Mouse (Mus musculus) megakaryocyte-erythroid progenitor cell, adult 5 weeks (primary cell): ENCODE results near the gene Gm20388. TPM values are rescaled to one million over a fixed set of nuclear protein-coding genes. Genes with fewer than 3 reads are reported as not detected.

ENCODE experiments used
- polyA plus RNA-seq: library from polyadenylated mRNA; stranded (reverse); fragments of >175 nt; gene quantifications from 2 replicates; pipeline ENCODE4 v1.2.3, GENCODE M21; 2012

Gene Gm20388
- polyA plus RNA-seq, 1 experiment, result 10.2 TPM

DNA sequence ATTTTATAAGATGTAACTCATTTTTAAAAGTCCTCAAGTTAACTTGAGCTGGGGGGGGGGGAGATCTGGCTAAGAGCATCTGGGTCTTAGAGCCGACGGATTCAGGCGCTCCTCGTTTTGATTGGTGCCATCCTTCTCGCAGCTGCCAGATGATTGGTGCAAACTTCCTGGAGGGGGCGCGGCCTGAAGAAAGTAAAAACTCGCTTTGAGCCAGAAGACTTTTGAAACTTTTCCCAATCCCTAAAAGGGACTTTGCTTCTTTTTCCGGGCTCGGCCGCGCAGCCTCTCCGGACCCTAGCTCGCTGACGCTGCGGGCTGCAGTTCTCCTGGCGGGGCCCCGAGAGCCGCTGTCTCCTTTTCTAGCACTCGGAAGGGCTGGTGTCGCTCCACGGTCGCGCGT, 1205.3 kb downstream of the Gm20388 start, which contains the start of gene Foxc2:
Foxc2 (plus strand) TSS at position 224 of the 400 bp plus-strand sequence.

DNA sequence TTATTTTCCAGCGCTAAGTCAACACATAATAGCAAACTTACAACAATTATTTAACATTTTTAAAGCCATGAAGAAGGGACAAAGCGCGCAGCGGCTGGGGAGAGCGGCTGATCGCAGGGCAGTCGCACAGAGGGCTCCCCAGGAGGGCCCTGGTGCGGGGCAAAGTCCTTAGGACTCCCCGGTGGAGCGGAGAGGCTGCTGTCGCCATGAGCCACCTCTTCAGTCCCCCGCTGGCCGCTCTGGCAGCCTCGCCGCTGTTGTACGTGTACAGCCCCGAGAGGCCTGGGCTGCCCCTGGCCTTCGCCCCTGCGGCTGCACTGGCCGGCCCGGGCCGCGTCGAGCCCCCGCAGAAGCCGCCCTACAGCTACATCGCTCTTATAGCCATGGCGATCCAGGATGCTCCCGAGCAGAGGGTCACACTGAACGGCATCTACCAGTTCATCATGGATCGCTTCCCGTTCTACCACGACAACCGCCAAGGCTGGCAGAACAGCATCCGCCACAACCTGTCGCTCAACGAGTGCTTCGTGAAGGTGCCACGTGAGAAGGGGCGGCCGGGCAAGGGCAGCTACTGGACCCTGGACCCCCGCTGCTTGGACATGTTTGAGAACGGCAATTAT, 1217.2 kb downstream of the Gm20388 start, which contains the start of gene Foxl1:
Foxl1 (plus strand) TSS at position 185 of the 620 bp plus-strand sequence.

DNA sequence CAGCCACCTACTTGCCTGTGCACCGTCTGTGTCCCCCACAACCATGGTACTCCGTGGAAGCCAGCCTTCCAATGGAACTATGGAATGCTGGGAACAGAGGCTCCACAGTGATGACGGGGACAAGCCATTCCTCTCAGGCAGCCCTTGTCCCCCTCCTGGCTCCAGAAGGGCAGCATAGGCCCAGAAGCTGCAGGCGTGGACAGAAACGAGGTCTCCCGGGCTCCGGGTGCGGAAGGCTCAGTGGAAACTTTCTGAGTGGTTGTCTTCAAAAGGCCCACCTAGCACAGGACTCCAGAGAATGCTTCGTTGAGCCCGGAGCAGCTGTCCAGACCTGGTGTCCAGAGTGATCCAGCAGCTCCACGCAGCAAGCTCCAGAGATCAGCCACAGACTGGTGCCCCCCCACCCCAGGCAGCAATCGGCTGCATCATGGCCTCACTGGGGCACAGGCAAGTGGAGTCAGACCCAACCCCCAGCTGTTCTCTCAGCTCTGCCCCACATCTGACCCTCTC, 1633.7 kb downstream of the Gm20388 start, which contains the start of gene 1700018B08Rik:
1700018B08Rik (minus strand) TSS at position 45 of the 510 bp plus-strand sequence.

DNA sequence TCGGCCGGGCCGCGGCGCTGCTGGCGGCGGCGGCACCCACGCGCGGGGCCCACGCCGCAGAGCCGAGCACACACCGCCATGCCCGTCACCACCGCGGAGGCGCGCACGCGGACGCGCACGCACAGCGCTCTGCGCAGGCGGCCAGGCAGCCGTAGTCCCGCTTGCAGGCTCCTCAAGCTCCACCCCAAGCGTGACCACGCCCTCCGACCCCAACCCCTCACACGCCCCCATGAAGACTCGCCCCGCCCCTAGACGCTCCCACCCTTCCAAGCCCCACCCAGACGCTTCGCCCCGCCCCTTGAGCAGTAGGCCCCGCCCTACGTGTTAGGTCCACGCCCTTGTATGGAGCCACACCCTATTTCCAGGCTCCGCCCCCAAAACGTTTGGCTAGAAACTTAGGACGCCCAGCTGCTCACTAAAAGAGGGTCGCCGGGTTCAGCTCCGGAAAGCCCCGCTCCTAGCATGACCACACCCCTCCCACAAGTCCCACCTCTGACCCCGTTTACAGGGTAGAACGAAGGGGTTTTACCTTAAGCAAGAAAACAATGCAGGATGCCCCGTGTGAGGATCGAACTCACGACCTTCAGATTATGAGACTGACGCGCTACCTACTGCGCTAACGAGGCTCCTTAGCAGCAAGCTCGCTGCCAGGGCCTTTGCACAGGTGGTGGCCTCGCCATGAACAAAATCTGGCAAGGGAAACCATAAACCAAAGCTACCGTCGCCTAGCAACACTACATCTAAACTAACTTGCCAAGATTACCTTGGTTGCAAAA, 1668.2 kb downstream of the Gm20388 start, which contains the start of gene Fbxo31:
Fbxo31 (minus strand) TSS at position 131 of the 776 bp plus-strand sequence.

DNA sequence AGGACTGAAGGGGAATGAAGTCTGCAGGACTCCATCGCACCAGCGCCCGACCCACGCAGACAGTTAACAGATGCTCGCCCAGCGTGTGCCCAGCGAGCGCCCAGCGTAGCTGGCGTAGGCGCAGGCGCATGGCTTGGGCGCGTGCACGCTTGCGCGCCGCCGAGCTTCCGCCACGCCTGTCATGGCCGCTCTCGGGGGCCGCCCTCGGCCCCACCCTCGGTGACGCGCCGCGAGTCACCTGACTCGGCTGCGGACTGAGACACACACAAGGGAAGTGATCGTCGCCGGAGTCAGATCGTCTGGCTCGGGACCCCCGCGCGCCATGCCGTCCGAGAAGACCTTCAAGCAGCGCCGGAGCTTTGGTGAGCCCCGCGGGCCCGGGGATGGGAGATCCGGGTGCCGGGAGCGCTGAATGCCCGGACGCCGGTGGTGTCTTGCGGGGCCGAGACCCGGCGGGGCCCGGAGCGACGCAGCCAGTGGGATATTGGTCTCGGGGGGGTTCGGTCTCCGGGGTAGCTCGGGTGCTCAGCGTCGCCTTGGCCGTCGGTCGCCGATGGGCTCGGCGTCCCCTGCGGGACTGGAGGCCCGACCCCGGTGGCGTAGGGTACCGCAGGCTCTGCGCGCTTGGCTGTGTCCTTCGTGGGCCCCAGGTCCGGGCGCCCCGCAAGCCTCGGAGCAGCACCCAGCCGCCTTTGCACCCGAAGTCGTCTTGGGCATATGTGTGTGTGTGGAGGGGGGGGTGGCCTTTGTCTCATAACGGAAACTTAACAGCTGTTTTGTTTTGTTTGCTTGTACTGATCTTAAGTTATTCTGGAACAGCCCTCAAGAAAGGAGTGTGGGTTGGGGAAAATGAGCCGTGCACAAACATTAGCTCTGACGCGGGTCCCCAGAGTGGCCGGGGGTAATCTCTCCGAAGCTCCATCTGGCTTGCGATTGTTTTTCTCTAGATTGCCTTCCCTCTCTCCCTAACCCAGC, 1679.8 kb downstream of the Gm20388 start, which contains the start of gene Map1lc3b:
Map1lc3b (plus strand) TSS at position 159 of the 975 bp plus-strand sequence.

DNA sequence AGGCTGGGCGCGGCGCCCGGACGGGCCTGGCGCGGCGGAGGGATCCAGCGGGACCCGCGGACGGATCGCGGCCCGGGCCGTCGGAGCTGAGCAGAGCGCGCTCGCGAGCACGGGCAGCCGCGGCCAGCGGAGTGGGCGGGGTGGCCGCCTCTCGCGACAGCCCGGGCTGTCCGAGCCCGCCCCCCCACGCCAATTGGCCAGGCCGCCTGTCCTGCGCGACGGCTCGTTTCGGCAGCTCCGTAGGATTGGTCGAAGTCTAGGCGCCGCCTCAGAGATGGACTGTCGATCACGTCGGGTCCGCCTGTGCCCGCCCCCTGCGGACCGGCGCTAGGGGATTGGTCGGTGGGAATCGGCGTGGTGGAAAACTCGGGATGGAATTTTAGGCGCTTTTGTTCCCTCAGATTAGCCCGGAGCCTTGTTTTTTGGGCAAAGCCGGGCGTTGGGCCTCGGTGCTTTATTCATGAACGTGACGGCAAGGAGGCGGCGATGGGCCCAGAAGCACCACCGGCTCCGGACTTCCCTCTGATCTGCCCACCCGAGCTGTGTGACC, 1742.2 kb downstream of the Gm20388 start, which contains the start of gene Zcchc14:
Zcchc14 (minus strand) TSS at position 128 of the 550 bp plus-strand sequence.

DNA sequence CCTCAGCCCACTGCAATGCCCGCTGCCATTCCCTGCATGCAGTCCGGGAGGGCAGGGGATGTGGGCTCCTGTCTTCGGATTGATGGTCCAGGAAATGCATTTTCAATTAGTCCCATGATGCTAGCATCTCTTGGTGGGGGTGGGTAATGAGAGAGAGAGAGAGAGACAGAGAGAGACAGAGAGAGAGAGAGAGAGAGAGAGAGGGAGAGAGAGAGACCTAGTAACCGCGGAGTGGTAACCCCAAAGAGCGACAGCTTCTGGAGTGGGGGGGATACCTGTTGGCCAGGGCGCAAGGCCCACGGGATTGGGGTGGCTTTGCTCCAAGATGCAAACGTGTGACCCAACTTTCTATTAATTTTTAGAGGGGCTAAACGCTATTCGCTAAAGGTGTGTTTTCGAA, 1818.7 kb downstream of the Gm20388 start, which contains the start of gene Jph3:
Jph3 (plus strand) TSS at position 301 of the 400 bp plus-strand sequence.

DNA sequence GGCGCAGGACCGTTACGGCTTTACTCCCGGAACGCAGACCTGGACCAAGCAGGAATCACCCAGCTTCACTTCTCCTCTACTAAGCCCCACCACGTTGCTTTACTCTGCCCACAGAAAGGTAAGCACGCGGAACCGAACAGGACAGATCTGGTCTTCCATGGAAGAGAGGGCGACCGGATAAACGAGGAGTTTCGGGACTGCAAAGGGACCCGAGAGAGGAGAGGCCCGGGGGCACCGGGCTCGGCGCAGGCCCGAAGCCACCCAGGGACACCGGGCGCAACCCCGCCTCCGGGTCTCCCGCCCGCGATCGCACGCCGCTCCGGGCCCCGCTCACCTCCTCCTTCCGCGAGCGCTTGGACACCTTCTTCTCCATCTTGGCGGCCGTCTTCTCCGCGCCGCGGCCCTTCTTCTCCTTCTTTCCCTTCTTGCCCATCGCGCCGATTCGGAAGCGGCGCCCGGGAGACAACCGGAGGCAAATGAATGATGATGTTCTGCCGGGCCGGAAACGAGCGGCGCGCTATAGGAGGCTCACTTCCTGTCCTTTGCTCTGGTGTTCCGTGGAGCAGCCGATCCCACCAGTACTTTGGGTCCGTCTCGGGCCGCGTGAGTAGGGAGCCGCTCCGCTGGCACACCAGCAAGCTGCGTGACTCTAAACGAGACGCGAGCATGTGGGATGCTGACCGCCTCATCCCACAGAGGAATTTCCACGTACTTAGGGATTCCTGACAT, 1918.6 kb downstream of the Gm20388 start, which contains the start of gene Klhdc4:
Klhdc4 (minus strand) TSS at position 522 of the 729 bp plus-strand sequence.

DNA sequence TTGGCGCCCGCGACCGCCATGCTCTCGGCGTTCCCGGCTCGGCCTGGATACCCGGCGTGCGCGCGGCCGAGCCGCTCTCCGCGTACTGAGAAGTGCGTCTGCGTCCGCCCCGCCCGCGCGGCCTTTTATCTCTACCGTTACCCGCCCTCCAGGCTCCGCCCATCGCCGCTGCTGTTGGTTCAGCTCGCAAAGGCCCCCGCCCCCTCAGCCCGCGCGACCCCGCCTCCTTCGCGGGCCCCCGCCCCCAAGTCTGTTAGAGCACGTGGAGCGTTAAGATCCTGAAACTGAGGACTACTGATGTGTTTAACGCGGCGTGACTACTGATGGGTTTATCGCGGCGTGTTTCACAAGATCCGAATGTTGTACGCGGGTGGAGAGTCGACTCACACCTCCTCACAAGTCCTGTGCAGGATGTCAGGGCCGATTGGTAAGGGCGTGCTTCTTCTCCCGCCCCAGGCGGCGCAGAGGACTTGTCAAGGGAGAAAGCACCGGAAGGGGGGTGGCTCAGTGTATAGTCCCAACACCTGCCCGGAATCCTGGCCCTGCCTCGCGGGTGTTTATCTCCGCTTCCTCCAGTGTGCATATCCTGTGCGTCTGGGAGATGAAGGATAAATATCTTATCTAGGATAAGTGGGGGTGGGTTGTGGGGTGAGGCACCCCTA, 1997.1 kb downstream of the Gm20388 start, which contains the start of gene Slc7a5:
Slc7a5 (minus strand) TSS at position 108 of the 662 bp plus-strand sequence.

DNA sequence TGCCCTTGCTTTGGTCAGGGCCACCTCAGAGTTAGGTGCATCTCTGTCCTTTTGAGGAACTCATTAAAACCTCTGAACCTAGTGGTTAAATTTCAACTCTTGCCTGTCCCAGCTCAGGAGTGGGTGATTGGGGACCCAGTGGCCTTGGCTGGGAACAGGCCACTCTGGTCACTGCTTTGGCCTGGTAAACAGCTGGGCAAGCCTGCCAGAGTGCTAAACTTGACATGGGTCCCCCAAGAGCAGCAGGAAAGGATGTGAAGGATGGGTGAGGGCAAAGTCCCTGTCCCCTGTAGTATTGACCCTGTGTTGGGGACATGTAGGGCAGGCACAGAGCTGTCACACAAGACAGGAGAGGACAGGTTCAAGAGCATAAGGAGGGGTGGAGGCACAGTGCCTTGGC, 2034.2 kb downstream of the Gm20388 start, which contains the start of gene Car5a:
Car5a (minus strand) TSS at position 74 of the 400 bp plus-strand sequence.

DNA sequence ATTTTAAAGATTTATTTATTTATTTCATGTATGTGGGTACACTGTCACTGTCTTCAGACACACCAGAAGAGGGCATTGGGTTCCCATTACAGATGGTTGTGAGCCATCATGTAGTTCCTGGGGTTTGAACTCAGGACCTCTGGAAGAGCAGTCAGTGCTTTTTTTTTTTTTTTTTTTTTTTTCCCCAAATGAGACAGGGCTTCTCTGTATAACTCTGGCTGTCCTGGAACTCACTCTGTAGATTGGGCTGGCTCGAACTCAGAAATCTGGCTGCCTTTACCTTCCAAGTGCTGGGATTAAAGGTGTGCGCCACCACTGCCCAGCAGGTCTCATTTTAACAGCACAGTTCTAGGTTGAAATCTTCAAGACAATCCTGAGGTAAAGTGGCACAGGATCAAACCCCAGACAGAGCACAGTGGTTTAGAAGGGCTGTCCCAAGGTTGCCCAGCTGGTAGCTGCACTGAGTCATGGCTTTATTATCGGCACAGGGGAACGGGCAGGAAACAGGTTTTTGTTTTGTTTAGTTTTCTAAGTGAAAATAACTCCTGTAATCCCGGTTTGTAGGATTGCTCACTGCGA, 2038.7 kb downstream of the Gm20388 start, which contains the start of gene Banp:
Banp (plus strand) TSS at position 529 of the 579 bp plus-strand sequence.

DNA sequence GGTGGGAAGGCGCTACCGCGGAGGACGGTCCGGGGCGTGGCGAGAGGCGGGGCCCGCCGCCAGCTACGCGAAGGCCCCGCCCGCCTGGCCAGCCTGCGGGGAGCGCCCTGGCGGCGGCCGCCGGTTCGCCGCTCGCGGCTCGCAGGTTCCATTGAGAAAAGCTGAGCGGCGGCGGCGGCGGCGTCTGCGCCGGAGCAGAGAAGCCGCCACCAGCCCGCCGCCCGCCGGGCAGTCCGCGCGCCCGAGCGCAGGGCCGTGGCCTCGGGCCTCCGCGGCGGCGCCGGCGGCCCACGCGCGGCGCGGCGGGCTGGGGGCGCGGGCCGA, 2371.4 kb downstream of the Gm20388 start, which contains the start of gene Zfpm1:
Zfpm1 (plus strand) TSS at position 107 of the 324 bp plus-strand sequence.

DNA sequence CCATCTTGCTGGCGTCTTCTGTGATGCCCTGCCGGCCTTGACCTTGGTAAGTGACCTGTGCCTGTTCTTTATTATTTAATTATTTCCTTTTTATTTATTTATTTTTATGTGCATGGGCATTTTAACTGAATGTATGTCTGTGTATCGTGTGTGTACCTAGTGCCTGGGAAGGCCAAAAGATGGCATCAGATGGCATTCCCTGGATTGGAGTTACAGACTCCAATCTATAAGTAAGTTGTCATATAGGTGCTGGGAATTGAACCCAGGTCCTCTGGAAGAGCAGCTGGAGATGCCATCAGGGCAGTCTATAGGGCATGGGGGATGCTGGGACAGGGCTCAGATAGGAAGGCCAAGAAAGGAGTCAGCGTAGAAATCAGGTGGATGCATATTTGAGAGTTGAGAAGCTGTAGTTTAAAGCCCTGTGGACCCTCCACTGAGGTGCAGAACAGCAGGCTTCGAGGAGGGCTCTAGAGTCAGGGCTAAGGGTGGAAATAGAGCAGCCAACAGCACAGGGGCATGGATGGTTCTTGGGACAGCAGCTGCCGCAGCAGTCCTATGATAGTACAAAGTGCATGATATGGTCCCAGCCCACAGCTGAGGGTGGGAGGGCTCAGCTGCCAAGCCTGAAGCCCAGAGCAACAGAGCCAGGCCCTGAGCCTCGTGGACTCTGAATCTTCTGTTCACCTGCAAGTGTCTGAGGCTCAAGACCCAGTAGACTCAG, 2450.2 kb downstream of the Gm20388 start, which contains the start of gene Trhr2:
Trhr2 (minus strand) TSS at position 51 of the 721 bp plus-strand sequence.

DNA sequence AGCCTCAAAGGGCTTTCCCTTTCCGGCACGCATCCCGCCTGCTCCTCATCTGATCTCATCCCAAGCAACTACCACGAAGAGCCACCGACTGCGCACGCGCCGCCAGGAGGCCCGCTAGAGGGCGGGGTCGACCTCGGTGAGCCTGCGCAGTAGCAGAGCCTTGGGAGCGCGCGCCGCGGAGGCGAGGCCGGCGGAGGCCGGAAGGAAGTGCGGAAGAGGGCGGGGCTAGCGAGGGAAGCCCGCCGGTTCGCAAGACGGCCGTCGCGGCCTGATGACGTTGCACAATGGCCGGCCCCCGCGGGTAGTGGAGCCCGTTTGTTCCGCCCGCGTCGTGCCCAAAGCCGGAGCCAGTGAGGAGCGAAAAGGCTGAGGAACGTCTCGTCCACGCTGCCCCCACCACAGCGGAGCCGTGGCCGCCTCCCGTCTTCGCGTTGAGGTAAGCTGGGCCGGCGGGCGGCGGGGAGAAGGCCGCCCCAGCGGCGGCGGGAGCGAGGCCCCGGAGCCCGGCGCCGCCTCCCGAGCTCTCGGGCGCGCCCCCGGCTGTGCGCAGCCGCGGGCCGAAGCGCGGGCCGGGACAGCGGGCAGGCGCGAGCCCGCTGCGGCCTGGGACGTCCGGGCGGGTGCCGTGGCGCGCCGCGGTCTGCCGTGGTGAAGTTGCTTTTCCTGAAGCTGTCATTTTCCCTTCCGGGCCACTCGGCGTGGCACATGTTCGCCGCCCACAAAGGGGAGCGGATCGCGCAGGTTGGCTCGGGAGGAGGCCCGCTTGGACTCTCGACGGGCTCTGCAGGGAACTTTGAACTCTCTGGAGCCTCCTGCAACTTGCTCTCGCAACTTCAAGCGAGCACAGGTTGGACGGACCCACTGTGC, 2466.0 kb downstream of the Gm20388 start, which contains the start of gene Zc3h18:
Zc3h18 (plus strand) TSS at position 245 of the 867 bp plus-strand sequence.

DNA sequence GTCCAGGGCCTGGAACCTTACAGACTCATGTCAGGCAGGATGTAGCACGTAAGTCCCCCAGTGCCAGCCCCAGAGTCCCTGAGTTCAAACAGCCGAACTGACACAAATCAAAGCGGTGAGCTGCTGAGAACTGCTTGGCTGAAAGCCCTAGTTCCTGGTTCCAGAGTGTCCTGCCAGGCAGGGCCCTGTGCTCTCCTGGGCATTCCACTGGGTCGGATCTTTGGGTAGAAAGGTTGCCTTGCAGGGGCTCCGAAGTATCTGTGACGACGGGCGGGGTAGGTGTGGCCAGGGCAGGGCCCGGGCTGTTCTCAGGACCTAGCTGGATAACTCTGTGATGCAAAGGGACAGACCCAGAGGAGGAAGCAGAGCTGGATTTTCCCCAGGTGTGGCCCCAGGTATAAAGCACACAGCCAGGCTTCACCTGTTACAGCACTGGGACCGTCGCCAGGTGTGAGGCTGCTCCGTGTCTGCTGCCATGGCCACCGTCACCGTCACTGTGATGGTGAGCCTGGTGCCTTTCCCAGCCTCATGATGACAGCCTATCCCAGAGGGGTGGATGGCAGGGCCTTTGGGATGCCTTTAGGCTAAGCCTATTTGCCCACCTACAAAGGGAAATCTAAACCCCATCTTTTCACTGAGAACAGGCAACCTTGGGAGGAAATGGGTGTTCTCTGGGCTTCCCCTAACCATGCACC, 2510.9 kb downstream of the Gm20388 start, which contains the start of gene Il17c:
Il17c (plus strand) TSS at position 645 of the 695 bp plus-strand sequence.

DNA sequence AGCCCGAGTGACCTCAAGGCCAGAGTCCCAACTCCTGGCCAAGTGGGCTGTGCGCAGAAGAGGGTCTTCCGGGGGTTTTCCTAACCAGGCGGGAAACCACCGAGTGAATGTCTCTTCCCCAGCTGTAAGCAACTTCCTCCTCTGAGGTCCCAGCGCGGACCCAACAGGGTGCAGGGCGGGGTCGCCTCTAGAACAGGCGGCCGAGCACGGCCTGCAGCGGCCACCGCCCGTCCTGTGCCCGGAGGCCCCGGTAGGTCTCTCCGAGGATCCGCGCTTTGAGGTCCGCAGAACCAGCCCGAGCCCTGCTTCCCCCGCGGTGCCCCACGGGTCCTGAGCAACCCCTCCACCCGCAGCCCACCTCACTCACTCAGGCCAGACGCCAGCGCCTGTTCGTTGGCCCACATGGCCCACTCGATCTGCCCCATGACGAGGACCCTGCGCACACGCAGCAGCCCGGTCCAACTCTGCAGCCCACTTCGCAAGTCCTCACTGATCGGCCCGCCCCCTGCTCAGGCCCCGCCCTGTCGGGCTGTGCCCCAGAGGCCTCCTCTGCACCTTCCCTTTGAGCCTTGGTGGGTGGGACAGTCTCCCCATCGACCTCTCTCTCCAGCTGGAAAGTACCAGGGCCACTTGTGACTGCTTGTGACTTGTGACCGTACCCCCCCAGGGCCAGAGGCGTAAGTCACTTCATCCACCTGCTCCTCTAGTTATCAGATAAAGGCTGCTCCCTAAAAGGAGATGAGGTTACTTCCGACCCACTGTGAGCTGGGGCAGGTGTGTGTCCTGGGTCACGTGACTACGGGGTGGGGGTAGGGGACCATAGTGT, 2522.0 kb downstream of the Gm20388 start, which contains the start of gene Cyba:
Cyba (minus strand) TSS at position 488 of the 826 bp plus-strand sequence.

